Mouse (Mus musculus): ENCODE data around the gene Usf2.

Usf2 gene

GRCm38 (mm10) chr7:30956756-30957366 is at the start of gene Usf2:
Gene Usf2, minus strand, starts transcription at chr7:30956803.
- DNase-seq = peak; percentile 87

GRCm38 (mm10) chr7:31002650-31003049 is 46.0 kb upstream of the Usf2 start:
- no peak for DNase-seq

GRCm38 (mm10) chr7:31000505-31001020 is 44.0 kb upstream of the Usf2 start:
- peak; percentile 40 for DNase-seq

- DNase-seq = no peak
These were observed 39.9 kb upstream of the Usf2 start for GRCm38 (mm10) chr7:30996491-30996890.

GRCm38 (mm10) chr7:30993986-30994385 is 37.4 kb upstream of the Usf2 start:
- no peak for DNase-seq

- DNase-seq = no peak
These were observed 35.5 kb upstream of the Usf2 start for GRCm38 (mm10) chr7:30992148-30992547.

GRCm38 (mm10) chr7:30988519-30989162 is 32.0 kb upstream of the Usf2 start:
- no peak for DNase-seq

GRCm38 (mm10) chr7:30985357-30985756 is 28.8 kb upstream of the Usf2 start:
- no peak for DNase-seq

- no peak for DNase-seq
These were observed 25.1 kb upstream of the Usf2 start for GRCm38 (mm10) chr7:30981703-30982102.

- peak; percentile 75 for DNase-seq
These were observed 17.1 kb upstream of the Usf2 start, which contains the start of gene Fam187b for GRCm38 (mm10) chr7:30973501-30974289. Gene Fam187b, plus strand, starts transcription at chr7:30973790.

- DNase-seq = no peak
These were observed 16.6 kb upstream of the Usf2 start, which contains the start of gene Lsr for GRCm38 (mm10) chr7:30973251-30973500. Gene Lsr, minus strand, starts transcription at chr7:30973464.

- DNase-seq = no peak
These were observed 16.0 kb upstream of the Usf2 start for GRCm38 (mm10) chr7:30972426-30973250.

- no peak for DNase-seq
These were observed 15.3 kb upstream of the Usf2 start for GRCm38 (mm10) chr7:30971901-30972300.

GRCm38 (mm10) chr7:30969174-30969573 is 12.6 kb upstream of the Usf2 start:
- no peak for DNase-seq

- no peak for DNase-seq
These were observed 12.0 kb upstream of the Usf2 start for GRCm38 (mm10) chr7:30968611-30969010.

GRCm38 (mm10) chr7:30966657-30967056 is 10.1 kb upstream of the Usf2 start:
- DNase-seq = no peak

- DNase-seq = no peak
These were observed 9.1 kb upstream of the Usf2 start for GRCm38 (mm10) chr7:30965677-30966076.

- DNase-seq = no peak
These were observed 7.8 kb upstream of the Usf2 start for GRCm38 (mm10) chr7:30964366-30964765.

- DNase-seq = no peak
These were observed 6.3 kb upstream of the Usf2 start for GRCm38 (mm10) chr7:30962862-30963261.

GRCm38 (mm10) chr7:30959786-30960349 is 3.3 kb upstream of the Usf2 start:
- DNase-seq = no peak

- DNase-seq = peak; percentile 60
These were observed 2.4 kb upstream of the Usf2 start for GRCm38 (mm10) chr7:30958866-30959487.

Measured in cerebellum, adult 9-11 months (tissue).